Mouse (Mus musculus) lung, postnatal 0 days (tissue): ENCODE results near the gene S100a5.

Source experiments
- CTCF ChIP-seq: IDR thresholded peaks from 2 replicates; pipeline ENCODE4 v1.5.1; 2016; ENCODE audit warnings: antibody characterized with exemption, mild to moderate bottlenecking
- EP300 ChIP-seq: IDR thresholded peaks from 2 replicates; pipeline ENCODE4 v1.6.1; 2016; ENCODE audit warnings: antibody characterized with exemption, mild to moderate bottlenecking, control low read depth

- no peak for TF ChIP-seq CTCF
- TF ChIP-seq EP300, result no peak
Observed at GRCm38 (mm10) chr3:90608223-90608622, at the start of gene S100a5.
